Mouse (Mus musculus) stomach, postnatal 0 days (tissue): Measurements from ENCODE around the gene Ess2. TPM values are rescaled to one million over a fixed set of nuclear protein-coding genes. Genes with fewer than 3 reads are reported as not detected.
"Not testable (repeated sequence)": the region's sequence is repeated elsewhere in the genome, so short reads cannot be mapped to it uniquely, and the experiment has no call there.

Experiments
- ATAC-seq: fragments of 200-750 bp; cut with Nextera tagmentation; 2 replicates; pipeline ENCODE4 v1.8.0; 2017; ENCODE audit not compliant: low FRiP score, low TSS enrichment
- DNase-seq: peaks from one replicate; pipeline ENCODE4 v3.0.0-alpha.2; 2016; ENCODE audit warnings: low spot score
- H3K27ac ChIP-seq: fragments of 300-500 bp; sonication (generic); replicated peaks from 2 replicates; pipeline ENCODE4 v1.5.1; 2014; ENCODE audit warnings: mild to moderate bottlenecking, control low read depth
- H3K27me3 ChIP-seq: fragments of 300-500 bp; sonication (generic); 2 replicates; pipeline ENCODE4 v1.6.1; 2014; ENCODE audit warnings: low read length; ENCODE audit not compliant: control insufficient read depth, insufficient read depth
- H3K36me3 ChIP-seq: fragments of 300-500 bp; sonication (generic); 2 replicates; pipeline ENCODE4 v1.6.1; 2014; ENCODE audit warnings: low read length, mixed read lengths; ENCODE audit not compliant: control insufficient read depth, insufficient read depth
- H3K4me1 ChIP-seq: fragments of 300-500 bp; sonication (generic); replicated peaks from 2 replicates; pipeline ENCODE4 v1.6.1; 2014; ENCODE audit warnings: antibody characterized with exemption; ENCODE audit not compliant: control insufficient read depth, insufficient read depth
- H3K4me2 ChIP-seq: fragments of 300-500 bp; sonication (generic); replicated peaks from 2 replicates; pipeline ENCODE4 v1.6.1; 2014; ENCODE audit warnings: low read depth, mild to moderate bottlenecking, control low read depth, moderate library complexity
- H3K4me3 ChIP-seq: fragments of 300-500 bp; sonication (generic); 2 replicates; pipeline ENCODE4 v1.5.1; 2014; ENCODE audit warnings: low read depth, low read length, control low read depth
- H3K9ac ChIP-seq: fragments of 300-500 bp; sonication (generic); 2 replicates; pipeline ENCODE4 v1.6.1; 2014; ENCODE audit warnings: mild to moderate bottlenecking, low read length, control low read depth, mixed read lengths
- H3K9me3 ChIP-seq: fragments of 300-500 bp; sonication (generic); 2 replicates; pipeline ENCODE4 v1.6.1; 2016; ENCODE audit warnings: low read length; ENCODE audit not compliant: control insufficient read depth
- CTCF ChIP-seq: IDR thresholded peaks from 2 replicates; pipeline ENCODE4 v1.5.1; 2016; ENCODE audit warnings: antibody characterized with exemption, low read depth, mild to moderate bottlenecking, moderate library complexity
- EP300 ChIP-seq: optimal IDR thresholded peaks from 2 replicates; pipeline ENCODE3; 2016; ENCODE audit warnings: antibody characterized with exemption
- WGBS: fragments of 180-500 bp; shearing (Covaris S2); extraction: QIAGEN DNeasy Blood & Tissue Kit; methylation state at CpG from one replicate; pipeline ENCODE4 v1.1.7; 2014; 5-methylcytosine and 5-hydroxymethylcytosine counted together
- polyA plus RNA-seq: library from polyadenylated mRNA; unstranded; fragments of >200 nt; fragmentation: Nextera tagmentation; extraction: Ambion mirVana; gene quantifications from 2 replicates; pipeline ENCODE4 v1.2.1, GENCODE M21; 2015

The Ess2 gene
- polyA plus RNA-seq = 15.6 and 17.0 TPM in 2 replicates

GRCm38 (mm10) chr16:17911052-17911595 lies at the start of gene Ess2:
Gene Ess2 (minus strand): TSS chr16:17911348.
- no peak for TF ChIP-seq EP300
- peak; percentile 86 for TF ChIP-seq CTCF
- Histone ChIP-seq H3K9me3 (no peaks in the 10 kb centered on the region), H3K4me3 (peak within 1 kb of the TSS; percentile 85), H3K4me2 (peak within 1 kb of the TSS; percentile 77), H3K9ac (peak within 1 kb of the TSS; percentile 77), H3K36me3 (peaks cover 19% of the 10 kb centered on the region), H3K4me1 (peaks cover 5% of the 10 kb centered on the region; the same call in 1 of the 2 replicates), H3K27me3 (peaks cover 7% of the 10 kb centered on the region; the same call in 1 of the 2 replicates), H3K27ac (peak within 1 kb of the TSS; percentile 69)
- peak; percentile 94 for ATAC-seq
- WGBS = under 1% methylated on average over 35 of the region's 35 CpGs
- DNase-seq = peak; percentile 89

GRCm38 (mm10) chr16:17956052-17956638 lies 45.0 kb upstream of the Ess2 start:
- H3K9me3 ChIP-seq, H3K4me2 ChIP-seq, H3K4me1 ChIP-seq, H3K27me3 ChIP-seq, ATAC-seq, H3K36me3 ChIP-seq, DNase-seq, H3K9ac ChIP-seq, H3K4me3 ChIP-seq, H3K27ac ChIP-seq: not testable (repeated sequence)
- WGBS = 94% methylated on average over 17 of the region's 17 CpGs

- Histone ChIP-seq H3K27ac (no peak overlapping the region), H3K9ac (no peak overlapping the region), H3K36me3 (no peaks in the 10 kb centered on the region), H3K4me2 (no peak overlapping the region), H3K27me3 (no peaks in the 10 kb centered on the region), H3K9me3 (no peaks in the 10 kb centered on the region), H3K4me3 (no peak overlapping the region), H3K4me1 (no peaks in the 10 kb centered on the region)
- TF ChIP-seq EP300 (no peak), CTCF (no peak)
- 91% methylated on average over 3 of the region's 4 CpGs for WGBS
- no peak for DNase-seq
- no peak for ATAC-seq
These were observed 40.5 kb upstream of the Ess2 start for GRCm38 (mm10) chr16:17951618-17952017.

- DNase-seq = no peak
- no peaks in the 10 kb centered on the region for H3K4me1 ChIP-seq
- H3K27me3 ChIP-seq = no peaks in the 10 kb centered on the region
- TF ChIP-seq CTCF (no peak), EP300 (no peak)
- H3K9me3 ChIP-seq = no peaks in the 10 kb centered on the region
- no peaks in the 10 kb centered on the region for H3K36me3 ChIP-seq
- no peak overlapping the region for H3K4me3 ChIP-seq
- no peak overlapping the region for H3K9ac ChIP-seq
- H3K27ac ChIP-seq = no peak overlapping the region
- no peak overlapping the region for H3K4me2 ChIP-seq
- WGBS = 66% methylated on average over 4 of the region's 4 CpGs
- no peak for ATAC-seq
These were observed 38.9 kb upstream of the Ess2 start for GRCm38 (mm10) chr16:17950068-17950467.

- TF ChIP-seq EP300 = no peak
- no peak for TF ChIP-seq CTCF
- Histone ChIP-seq H3K27me3 (no peaks in the 10 kb centered on the region), H3K27ac (no peak overlapping the region), H3K9ac (no peak overlapping the region), H3K4me2 (no peak overlapping the region), H3K36me3 (no peaks in the 10 kb centered on the region), H3K4me1 (no peaks in the 10 kb centered on the region), H3K4me3 (no peak overlapping the region), H3K9me3 (no peaks in the 10 kb centered on the region)
- ATAC-seq (no peak), DNase-seq (no peak)
- WGBS = 51% methylated on average over 2 of the region's 2 CpGs
These were observed 38.3 kb upstream of the Ess2 start for GRCm38 (mm10) chr16:17949421-17949877.

- no peak overlapping the region for H3K4me2 ChIP-seq
These were observed 34.1 kb upstream of the Ess2 start for GRCm38 (mm10) chr16:17945081-17945831.

More at GRCm38 (mm10) chr16:17945081-17945831, 34.1 kb upstream of the Ess2 start:
- peak; percentile 18 for DNase-seq
- Histone ChIP-seq H3K4me3 (no peak overlapping the region), H3K9me3 (no peaks in the 10 kb centered on the region), H3K4me1 (no peaks in the 10 kb centered on the region), H3K27ac (no peak overlapping the region; the same call in 1 of the 2 replicates), H3K36me3 (no peaks in the 10 kb centered on the region), H3K9ac (no peak overlapping the region), H3K27me3 (no peaks in the 10 kb centered on the region)
- peak; percentile 65 for ATAC-seq
- 32% methylated on average over 7 of the region's 7 CpGs for WGBS
- TF ChIP-seq CTCF (no peak), EP300 (no peak)
